Mouse (Mus musculus): ENCODE measurements around the gene Rnd1.

The Rnd1 gene

GRCm38 (mm10) chr15:98676471-98676870 lies 790 bp downstream of the Rnd1 start:
- peak in 1 of 2 experiments; percentile 27 for DNase-seq

GRCm38 (mm10) chr15:98675634-98676250 lies 1.5 kb downstream of the Rnd1 start:
- no peak for DNase-seq

GRCm38 (mm10) chr15:98674994-98675545 lies 2.2 kb downstream of the Rnd1 start:
- no peak for DNase-seq

GRCm38 (mm10) chr15:98674284-98674993 lies 2.8 kb downstream of the Rnd1 start:
- no peak for DNase-seq

- DNase-seq, result no peak
Observed at GRCm38 (mm10) chr15:98673732-98674131, 3.5 kb downstream of the Rnd1 start.

GRCm38 (mm10) chr15:98672592-98672991 lies 4.7 kb downstream of the Rnd1 start:
- no peak for DNase-seq

GRCm38 (mm10) chr15:98664042-98664907 lies 13.0 kb downstream of the Rnd1 start:
- DNase-seq, result peak in 1 of 2 experiments; percentile 15

- DNase-seq, result peak; percentile 94 to 96
Observed at GRCm38 (mm10) chr15:98662567-98663545, 14.4 kb downstream of the Rnd1 start, which contains the start of gene Ddx23. Gene Ddx23, minus strand, starts transcription at chr15:98662894.

- DNase-seq, result no peak
Observed at GRCm38 (mm10) chr15:98662198-98662566, 15.1 kb downstream of the Rnd1 start.

- DNase-seq, result no peak
Observed at GRCm38 (mm10) chr15:98656982-98657751, 20.1 kb downstream of the Rnd1 start.

- no peak for DNase-seq
Observed at GRCm38 (mm10) chr15:98652174-98652573, 25.1 kb downstream of the Rnd1 start.

- DNase-seq, result no peak
Observed at GRCm38 (mm10) chr15:98651431-98651830, 25.8 kb downstream of the Rnd1 start.

GRCm38 (mm10) chr15:98648071-98648470 lies 29.2 kb downstream of the Rnd1 start:
- no peak for DNase-seq

GRCm38 (mm10) chr15:98647308-98647707 lies 30.0 kb downstream of the Rnd1 start:
- no peak for DNase-seq

- no peak for DNase-seq
Observed at GRCm38 (mm10) chr15:98646737-98647136, 30.5 kb downstream of the Rnd1 start.

GRCm38 (mm10) chr15:98645057-98646026 lies 31.9 kb downstream of the Rnd1 start:
- no peak for DNase-seq

- DNase-seq, result no peak
Observed at GRCm38 (mm10) chr15:98644406-98644805, 32.9 kb downstream of the Rnd1 start.

- no peak for DNase-seq
Observed at GRCm38 (mm10) chr15:98640157-98640556, 37.1 kb downstream of the Rnd1 start.

GRCm38 (mm10) chr15:98637155-98637554 lies 40.1 kb downstream of the Rnd1 start:
- no peak for DNase-seq

- DNase-seq, result no peak
Observed at GRCm38 (mm10) chr15:98636517-98636916, 40.7 kb downstream of the Rnd1 start.

All from B cell, adult 2 months (primary cell).